Mouse (Mus musculus) liver, postnatal 0 days (tissue): ENCODE measurements around the gene Kcnip3. TPM values are rescaled to one million over a fixed set of nuclear protein-coding genes. Genes with fewer than 3 reads are reported as not detected.

Experiments
- ATAC-seq: fragments of 200-750 bp; cut with Nextera tagmentation; 2 replicates; pipeline ENCODE4 v1.8.0; 2017; ENCODE audit warnings: mild to moderate bottlenecking, moderate library complexity
- DNase-seq: peaks from one replicate; pipeline ENCODE4 v3.0.0-alpha.2; 2016
- H3K27ac ChIP-seq: fragments of 300-500 bp; sonication (generic); 2 replicates; pipeline ENCODE4 v1.5.1; 2014; ENCODE audit warnings: antibody characterized with exemption, moderate library complexity, mild to moderate bottlenecking, low read depth
- H3K27me3 ChIP-seq: fragments of 300-500 bp; sonication (generic); 2 replicates; pipeline ENCODE4 v1.6.1; 2014; ENCODE audit warnings: low read length, control low read depth, mixed read lengths; ENCODE audit not compliant: insufficient read depth
- H3K36me3 ChIP-seq: fragments of 300-500 bp; sonication (generic); replicated peaks from 2 replicates; pipeline ENCODE4 v1.6.1; 2014; ENCODE audit warnings: mild to moderate bottlenecking, control low read depth, low read length, moderate library complexity, mixed read lengths; ENCODE audit not compliant: insufficient read depth
- H3K4me1 ChIP-seq: fragments of 300-500 bp; sonication (generic); 2 replicates; pipeline ENCODE4 v1.6.1; 2014; ENCODE audit warnings: antibody characterized with exemption, mild to moderate bottlenecking, control low read depth; ENCODE audit not compliant: insufficient read depth
- H3K4me2 ChIP-seq: fragments of 300-500 bp; sonication (generic); 2 replicates; pipeline ENCODE4 v1.6.1; 2014; ENCODE audit warnings: low read depth, mild to moderate bottlenecking, low read length, moderate library complexity, mixed read lengths
- H3K4me3 ChIP-seq: fragments of 300-500 bp; sonication (generic); 2 replicates; pipeline ENCODE4 v1.5.1; 2014; ENCODE audit warnings: low read depth, low read length
- H3K9ac ChIP-seq: fragments of 300-500 bp; sonication (generic); replicated peaks from 2 replicates; pipeline ENCODE4 v1.6.1; 2014; ENCODE audit warnings: mild to moderate bottlenecking, moderate library complexity
- H3K9me3 ChIP-seq: fragments of 300-500 bp; sonication (generic); 2 replicates; pipeline ENCODE4 v1.6.1; 2016; ENCODE audit warnings: mild to moderate bottlenecking, control low read depth, low read length, mixed read lengths
- CTCF ChIP-seq: sonication (generic); IDR thresholded peaks from 2 replicates; pipeline ENCODE4 v1.5.1; 2016; ENCODE audit warnings: antibody characterized with exemption, low read depth
- EP300 ChIP-seq: IDR thresholded peaks from 2 replicates; pipeline ENCODE4 v1.6.1; 2016; ENCODE audit warnings: antibody characterized with exemption, low read depth, mild to moderate bottlenecking
- WGBS: fragments of 180-500 bp; shearing (Covaris S2); extraction: QIAGEN DNeasy Blood & Tissue Kit; methylation state at CpG from one replicate; pipeline ENCODE4 v1.1.7; 2014; ENCODE audit not compliant: insufficient replicate concordance; 5-methylcytosine and 5-hydroxymethylcytosine counted together
- polyA plus RNA-seq: library from polyadenylated mRNA; unstranded; fragments of >200 nt; fragmentation: Nextera tagmentation; extraction: Ambion mirVana; gene quantifications from 2 replicates; pipeline ENCODE4 v1.2.1, GENCODE M21; 2015

Kcnip3 gene
- polyA plus RNA-seq, 1 experiment from 2014 or later = 0.23 TPM

DNA sequence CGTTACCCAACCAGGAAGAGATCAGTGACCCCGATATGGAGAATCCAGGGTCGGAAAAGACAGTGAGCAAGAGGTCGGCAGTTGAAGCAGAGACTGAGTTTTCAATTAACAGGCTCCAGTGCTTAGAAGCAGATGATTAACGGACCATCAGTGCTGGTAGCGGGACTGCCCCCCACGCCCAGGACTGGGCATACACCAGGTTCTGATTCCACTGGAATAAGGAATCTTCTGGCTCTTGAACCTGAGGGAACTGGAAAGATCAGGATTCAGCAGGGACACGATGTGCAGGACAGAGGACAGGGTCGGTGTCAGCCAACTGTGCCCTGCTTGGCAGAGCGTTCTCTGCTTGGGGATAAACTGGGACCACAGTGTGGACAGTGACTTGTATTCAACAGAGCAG is 106.1 kb downstream of the Kcnip3 start:
- DNase-seq = no peak
- ATAC-seq = no peak
- WGBS = 59% methylated on average over 10 of the region's 10 CpGs
- no peaks in the 10 kb centered on the region for H3K36me3 ChIP-seq
- H3K9ac ChIP-seq = no peak overlapping the region
- no peaks in the 10 kb centered on the region for H3K4me1 ChIP-seq
- no peak for TF ChIP-seq CTCF
- TF ChIP-seq EP300 = no peak
- H3K4me3 ChIP-seq = no peak overlapping the region
- H3K27ac ChIP-seq = no peak overlapping the region
- H3K4me2 ChIP-seq = no peak overlapping the region
- H3K9me3 ChIP-seq = no peaks in the 10 kb centered on the region
- H3K27me3 ChIP-seq = no peaks in the 10 kb centered on the region

- H3K9me3 ChIP-seq = no peaks in the 10 kb centered on the region
Observed at GRCm38 (mm10) chr2:127411126-127411525, 110.8 kb downstream of the Kcnip3 start.

More at GRCm38 (mm10) chr2:127411126-127411525, 110.8 kb downstream of the Kcnip3 start:
- no peak overlapping the region for H3K4me3 ChIP-seq
- WGBS = 77% methylated on average over 6 of the region's 6 CpGs
- ATAC-seq (no peak), DNase-seq (no peak)
- H3K4me2 ChIP-seq = no peak overlapping the region
- TF ChIP-seq EP300 = no peak
- H3K27me3 ChIP-seq = no peaks in the 10 kb centered on the region
- no peak overlapping the region; the same call in 1 of the 2 replicates for H3K27ac ChIP-seq
- no peak overlapping the region for H3K9ac ChIP-seq
- no peaks in the 10 kb centered on the region for H3K4me1 ChIP-seq
- H3K36me3 ChIP-seq = no peaks in the 10 kb centered on the region

Other genes with a start within 250 kb of the Kcnip3 start
- 5.6 and 5.9 TPM in 2 replicates for gene Dusp2, start 185.9 kb downstream of the Kcnip3 start, polyA plus RNA-seq
- not detected in 2 replicates for gene Astl, start 183.5 kb downstream of the Kcnip3 start, polyA plus RNA-seq
- gene Adra2b, start 158.9 kb downstream of the Kcnip3 start, polyA plus RNA-seq = 4.7 and 4.8 TPM in 2 replicates
- gene Gpat2, start 96.9 kb downstream of the Kcnip3 start, polyA plus RNA-seq = 0.46 and 0.51 TPM in 2 replicates
- gene Fahd2a, start 77.5 kb downstream of the Kcnip3 start, polyA plus RNA-seq = 14.7 and 16.9 TPM in 2 replicates
- not detected in 2 replicates for gene Prom2, start 19.4 kb upstream of the Kcnip3 start, polyA plus RNA-seq
- 1.2 and 1.7 TPM in 2 replicates for gene Zfp661, start 65.0 kb upstream of the Kcnip3 start, polyA plus RNA-seq
- 76.3 and 81.5 TPM in 2 replicates for gene Mrps5, start 65.1 kb upstream of the Kcnip3 start, polyA plus RNA-seq
- 0.23 and 0.24 TPM in 2 replicates for gene Mal, start 134.6 kb upstream of the Kcnip3 start, polyA plus RNA-seq
- gene Mall, start 207.8 kb upstream of the Kcnip3 start, polyA plus RNA-seq = 0.05 and 0.08 TPM in 2 replicates